Mouse (Mus musculus) sigmoid colon, adult 10 weeks (tissue): Measurements from ENCODE around the gene Rbm10. TPM values are rescaled to one million over a fixed set of nuclear protein-coding genes. Genes with fewer than 3 reads are reported as not detected.

ENCODE experiments used
- polyA plus RNA-seq: library from polyadenylated mRNA; stranded (reverse); fragments of 350-450 nt; fragmentation: Illumina TruSeq; extraction: RNeasy Lipid Tissue Mini Kit (QIAGEN cat#74804); gene quantifications from one replicate; pipeline ENCODE4 v1.2.3, GENCODE M21; 2014; ENCODE audit warnings: low read depth, low replicate concordance

Rbm10 gene
- 5.6 TPM for polyA plus RNA-seq

GRCm38 (mm10) chrX:20617176-20617902, at the start of gene Rbm10, which contains the start of gene Ndufb11:
Rbm10 (plus strand) TSS chrX:20617503.
Ndufb11 (minus strand) TSS chrX:20617619.

GRCm38 (mm10) chrX:20658026-20658652, 40.8 kb downstream of the Rbm10 start, which contains the start of gene Uba1:
Uba1 (plus strand) TSS chrX:20658326.

GRCm38 (mm10) chrX:20687519-20688067, 70.3 kb downstream of the Rbm10 start, which contains the start of gene Cdk16:
Cdk16 (plus strand) TSS chrX:20687954.

Other genes starting within 250 kb of the Rbm10 start
- gene Jade3, start 191.8 kb upstream of the Rbm10 start, polyA plus RNA-seq = 17.7 TPM
- 6.1 TPM for gene Rgn, start 67.7 kb upstream of the Rbm10 start, polyA plus RNA-seq
- 31.7 TPM for gene Ndufb11, start 116 bp downstream of the Rbm10 start, polyA plus RNA-seq
- 102 TPM for gene Uba1, start 40.8 kb downstream of the Rbm10 start, polyA plus RNA-seq
- gene Cdk16, start 70.5 kb downstream of the Rbm10 start, polyA plus RNA-seq = 23.7 TPM
- gene Usp11, start 86.4 kb downstream of the Rbm10 start, polyA plus RNA-seq = 2.7 TPM
- 103 TPM for gene Araf, start 180.3 kb downstream of the Rbm10 start, polyA plus RNA-seq